Mouse (Mus musculus) kidney, adult 9 months (tissue): ENCODE data around the gene Pemt.

Experiments
- DNase-seq: peaks from one replicate; pipeline ENCODE4 v3.0.0; 2022

The Pemt gene

DNA sequence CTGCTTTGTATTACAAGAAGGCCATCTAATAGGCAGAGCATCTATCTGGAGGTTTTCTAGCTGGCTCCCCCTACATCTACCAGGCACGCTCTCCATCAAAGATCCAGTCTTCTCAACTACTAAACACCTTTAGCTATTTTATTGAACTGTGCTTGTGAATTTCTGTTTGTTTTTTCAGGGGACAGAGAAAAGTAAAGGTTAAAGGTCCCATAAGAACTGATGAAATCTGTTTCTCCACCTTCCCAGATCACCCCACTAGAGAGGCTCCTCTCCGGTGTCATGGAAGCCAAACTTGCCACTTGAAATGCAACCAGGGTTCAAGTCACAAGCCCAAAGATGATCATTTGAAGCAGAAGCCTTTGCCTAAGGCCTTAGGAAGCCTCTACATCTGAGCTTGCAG, 2.6 kb upstream of the Pemt start:
- DNase-seq: no peak

DNA sequence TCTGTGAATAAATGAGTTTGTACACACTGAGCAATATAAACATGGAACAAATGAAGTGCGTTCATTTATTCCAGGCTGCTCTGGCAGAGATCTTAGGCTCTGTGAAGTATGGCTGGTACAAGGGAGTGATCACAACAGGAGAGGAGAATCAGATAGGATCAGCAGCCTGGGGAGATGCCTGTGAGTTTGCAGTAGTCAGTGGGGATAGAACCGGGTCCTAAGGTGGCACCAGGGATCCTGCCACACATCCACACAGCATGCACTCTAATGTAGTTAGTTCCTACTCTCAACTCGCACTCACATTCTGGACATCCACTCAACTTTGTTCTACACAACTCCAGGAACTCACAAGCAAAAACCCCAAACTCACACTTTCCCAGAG, 622 bp downstream of the Pemt start:
- no peak for DNase-seq

DNA sequence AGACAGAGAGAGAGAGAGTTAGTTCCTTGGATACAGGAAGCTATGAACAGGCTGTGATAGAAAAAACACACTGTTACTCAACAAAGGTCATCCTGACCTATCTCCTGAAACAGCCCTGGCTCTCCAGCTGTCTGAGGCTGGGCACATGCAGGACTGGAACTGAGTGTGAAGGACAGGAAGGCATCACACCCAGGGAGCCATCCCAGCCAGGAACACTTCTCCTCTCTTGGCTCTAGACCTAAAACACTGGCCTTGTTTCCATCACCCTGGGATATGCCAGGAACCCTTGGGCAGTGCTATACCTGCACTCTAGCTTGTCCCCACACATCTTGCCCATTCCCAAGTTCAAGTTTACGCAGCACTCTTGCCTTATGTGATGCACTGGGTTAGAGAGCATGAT, 1.5 kb downstream of the Pemt start:
- no peak for DNase-seq

DNA sequence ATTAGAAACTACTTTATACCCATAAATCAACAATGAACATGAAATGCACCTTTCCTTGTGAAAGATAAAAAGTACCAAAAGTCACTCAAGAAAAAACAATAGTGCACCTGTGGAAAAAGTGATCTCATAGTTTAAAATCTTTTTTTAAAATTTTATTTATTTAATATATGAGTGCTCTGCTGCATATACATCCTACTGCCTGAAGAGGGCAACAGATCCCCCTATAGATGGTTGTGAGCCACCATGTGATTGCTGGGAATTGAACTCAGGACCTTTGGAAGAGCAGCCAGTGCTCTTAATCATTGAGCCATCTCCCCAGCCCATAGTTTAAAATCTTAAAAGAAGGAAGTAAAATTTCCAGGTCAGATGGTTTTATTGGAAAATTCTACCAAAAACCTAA, 4.0 kb downstream of the Pemt start:
- no peak for DNase-seq

DNA sequence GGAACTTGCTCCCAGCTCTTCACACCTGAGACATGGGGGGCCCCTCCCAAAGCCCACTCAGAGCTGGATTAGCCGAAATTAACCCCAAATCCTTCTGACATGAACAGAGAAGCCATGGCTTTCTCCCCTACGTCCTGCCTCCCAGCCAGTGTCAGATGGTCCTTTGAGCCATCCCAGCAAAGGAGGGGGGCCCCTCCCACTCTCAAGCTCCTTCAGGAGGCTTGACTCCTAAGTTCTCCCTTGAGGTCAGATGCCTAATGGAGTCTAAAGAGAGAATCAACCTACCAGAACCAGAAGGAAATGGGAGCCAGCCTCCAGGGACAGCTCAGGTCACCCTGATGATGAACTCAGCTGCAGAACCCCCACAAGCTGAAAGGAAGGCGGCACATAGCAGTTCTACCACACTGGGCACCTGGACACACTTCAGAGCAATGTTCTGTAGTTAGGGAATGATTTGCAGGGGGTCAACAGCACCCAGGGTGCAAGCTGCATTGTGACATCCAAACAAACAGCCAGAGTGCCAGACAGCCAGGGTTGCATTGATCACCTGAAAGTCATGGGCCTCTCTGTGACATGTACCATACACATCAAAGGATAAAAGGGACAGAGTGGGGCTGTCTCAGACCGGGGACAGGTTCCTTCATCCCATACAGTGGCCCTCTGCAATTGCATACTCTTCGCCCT, 9.6 kb downstream of the Pemt start:
- no peak for DNase-seq

DNA sequence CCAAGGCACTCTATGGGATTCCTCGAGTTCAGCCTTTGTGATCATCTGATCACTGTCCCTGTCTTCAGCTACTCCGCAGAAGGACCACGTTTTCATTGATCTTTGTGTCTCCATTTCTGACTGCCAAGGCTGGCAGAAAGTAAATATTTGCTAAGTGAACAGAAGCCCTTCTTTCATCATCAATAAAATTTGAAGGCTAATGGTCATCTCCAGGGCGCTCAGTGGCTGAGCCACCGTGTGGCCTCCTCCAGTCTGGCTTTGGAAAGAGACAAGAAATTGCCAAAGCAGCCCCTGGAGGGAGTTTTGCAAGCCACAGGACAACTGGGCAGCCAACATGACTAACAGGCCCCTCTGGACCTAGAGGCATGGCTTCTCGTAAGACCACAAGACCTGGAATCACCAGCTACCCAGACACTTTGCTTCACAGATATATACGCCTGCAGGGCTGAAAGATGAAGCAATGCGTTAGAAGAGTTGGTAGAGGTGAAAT, 11.3 kb downstream of the Pemt start:
- no peak for DNase-seq

DNA sequence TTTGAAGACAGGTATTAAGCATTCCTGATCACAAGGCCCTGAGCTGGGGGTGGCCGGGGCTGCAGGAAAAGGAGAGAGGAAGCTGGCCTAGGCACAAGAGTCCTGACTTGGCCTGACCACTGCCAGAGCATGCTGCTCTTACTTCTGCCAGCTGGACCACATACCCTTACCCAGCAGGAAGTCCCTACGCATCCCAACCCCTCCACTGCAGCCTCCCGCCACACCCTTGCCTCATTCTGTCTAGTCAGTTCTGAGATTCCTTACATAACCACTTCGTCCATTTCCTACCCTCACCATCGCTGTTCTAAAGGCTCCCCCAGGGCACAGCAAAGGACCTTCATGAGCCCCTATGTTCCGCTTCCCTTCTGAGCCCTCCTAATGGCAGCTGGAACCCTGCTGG, 12.0 kb downstream of the Pemt start:
- DNase-seq: no peak

DNA sequence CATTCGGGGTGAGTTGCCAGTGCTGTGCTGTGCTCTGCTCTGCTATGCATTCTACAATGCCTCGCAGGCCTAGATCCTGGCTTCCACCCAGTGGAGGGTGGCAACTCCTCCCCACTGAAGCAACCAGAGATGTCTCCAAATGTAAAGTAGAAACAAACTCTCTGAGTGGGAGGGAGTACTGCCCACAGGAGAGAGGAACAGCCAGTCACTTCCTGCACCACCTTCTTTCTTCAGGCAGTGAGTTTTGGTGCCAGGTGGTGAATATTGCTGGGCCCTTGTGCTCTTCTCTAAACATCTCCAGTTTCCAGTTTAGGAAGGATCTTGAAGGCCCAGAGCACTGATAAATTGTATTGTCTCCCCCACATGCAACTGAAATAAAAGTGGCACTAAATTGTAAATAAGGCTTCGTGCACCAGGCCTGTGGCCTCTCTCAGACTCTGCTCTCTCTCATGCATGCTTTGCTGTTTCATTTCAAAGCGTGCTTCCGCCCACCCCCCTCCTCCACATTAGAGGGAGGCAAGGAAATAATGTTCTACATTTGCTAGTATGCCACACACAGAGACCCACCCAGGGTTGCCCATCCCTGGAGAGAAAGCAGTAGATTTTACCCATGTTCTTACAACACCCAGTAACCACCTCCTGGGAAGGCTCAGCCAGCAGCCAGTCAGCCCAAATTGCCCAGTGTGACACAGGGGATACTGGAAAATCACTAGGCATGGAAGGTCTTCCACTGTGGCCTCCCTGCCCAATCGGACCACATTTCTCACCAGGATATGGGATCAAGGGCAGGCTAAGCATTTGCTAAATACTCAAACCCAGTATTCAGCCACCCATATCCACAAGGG, 13.5 kb downstream of the Pemt start:
- DNase-seq: no peak

DNA sequence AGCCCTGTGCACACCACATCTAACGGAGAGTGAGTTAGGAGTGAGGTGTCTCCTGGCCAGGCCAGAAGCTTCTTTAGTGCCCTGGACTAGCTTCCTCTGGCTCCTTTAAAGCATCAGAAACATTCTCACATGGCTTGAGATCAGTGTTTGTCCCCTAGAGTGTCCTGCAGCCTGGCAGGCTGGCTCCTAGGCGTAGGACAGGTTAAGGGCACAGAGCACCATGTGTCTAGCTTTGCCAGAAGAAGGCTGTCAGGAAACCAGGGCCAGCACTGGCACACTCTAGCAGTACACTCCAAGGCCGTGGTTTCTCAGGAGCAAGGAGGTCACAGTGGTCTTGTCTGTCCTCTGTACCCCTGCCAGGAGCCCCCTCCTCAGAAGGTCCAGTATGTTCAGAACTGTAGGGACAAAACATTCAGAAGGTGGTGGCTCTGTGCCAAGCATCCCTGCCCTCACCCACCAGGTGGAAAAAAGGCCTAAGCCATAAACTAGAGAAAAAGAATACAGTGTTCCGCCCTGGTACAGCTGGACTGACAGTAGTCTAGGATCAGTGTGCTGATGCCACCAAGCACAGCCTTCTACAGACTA, 15.4 kb downstream of the Pemt start:
- DNase-seq: no peak

DNA sequence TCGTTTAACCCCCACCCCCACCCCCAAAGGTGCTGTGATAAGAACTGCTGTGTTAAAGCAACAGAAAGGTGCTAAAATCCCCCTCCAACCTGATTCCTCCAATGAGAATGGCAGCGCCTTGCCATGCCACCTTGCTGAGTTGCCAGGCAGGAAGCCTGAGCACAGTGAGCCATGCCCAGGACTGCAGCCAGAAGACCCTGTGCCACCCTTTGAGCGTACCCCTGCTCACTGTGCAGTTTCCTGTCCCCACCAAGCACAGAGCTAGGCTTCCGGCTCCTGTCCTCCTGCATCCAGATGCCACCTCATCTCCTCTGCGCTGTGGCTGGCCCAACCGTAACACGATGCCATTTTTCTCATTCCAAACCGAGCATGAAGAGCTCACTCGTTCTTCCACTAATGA, 16.3 kb downstream of the Pemt start:
- no peak for DNase-seq

DNA sequence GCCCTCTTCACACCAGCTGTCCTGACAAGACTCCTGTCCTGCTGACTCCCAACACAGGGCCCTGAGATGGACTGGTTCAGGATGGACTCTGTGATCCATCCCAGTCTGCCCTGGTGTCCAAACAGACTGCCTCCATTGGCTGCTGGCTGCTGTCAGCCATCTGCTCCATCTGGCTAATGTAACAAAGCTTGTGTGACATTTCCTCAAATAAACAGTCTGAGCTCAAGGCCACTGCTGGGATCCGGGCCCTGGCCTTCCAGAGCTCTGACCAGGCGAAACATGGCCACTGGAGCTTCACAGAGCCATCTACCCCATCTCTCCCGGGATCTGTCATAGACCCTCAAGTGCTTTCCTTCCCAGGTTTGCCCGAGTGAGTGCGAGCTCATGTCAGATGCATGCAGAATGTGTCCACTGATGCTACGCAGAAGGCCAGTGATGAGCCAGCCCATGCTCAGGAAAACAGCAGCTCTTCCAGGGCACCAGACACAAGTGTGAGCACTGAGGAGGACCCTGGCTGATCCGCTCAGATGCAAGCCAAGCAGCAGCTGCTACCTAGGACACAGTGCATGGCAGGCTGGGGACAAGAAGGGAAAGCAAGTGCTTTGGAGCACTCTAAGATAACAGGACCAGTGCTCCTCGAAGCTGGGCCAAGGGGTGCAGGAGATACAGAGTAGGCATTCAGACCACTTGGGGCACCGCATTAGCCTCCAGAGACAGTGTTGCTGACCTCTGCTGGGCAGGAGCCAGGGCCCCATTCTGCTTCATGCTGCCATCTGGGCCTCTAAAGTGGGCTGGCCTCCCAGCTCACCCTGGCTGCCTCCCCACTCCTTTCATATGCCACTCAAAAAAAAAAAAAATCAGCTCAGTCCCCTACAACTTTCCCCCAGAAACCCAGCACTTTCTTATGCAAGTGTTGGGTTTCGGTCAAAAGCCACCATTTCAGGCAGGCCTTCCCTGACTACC, 18.1 kb downstream of the Pemt start:
- DNase-seq: no peak

DNA sequence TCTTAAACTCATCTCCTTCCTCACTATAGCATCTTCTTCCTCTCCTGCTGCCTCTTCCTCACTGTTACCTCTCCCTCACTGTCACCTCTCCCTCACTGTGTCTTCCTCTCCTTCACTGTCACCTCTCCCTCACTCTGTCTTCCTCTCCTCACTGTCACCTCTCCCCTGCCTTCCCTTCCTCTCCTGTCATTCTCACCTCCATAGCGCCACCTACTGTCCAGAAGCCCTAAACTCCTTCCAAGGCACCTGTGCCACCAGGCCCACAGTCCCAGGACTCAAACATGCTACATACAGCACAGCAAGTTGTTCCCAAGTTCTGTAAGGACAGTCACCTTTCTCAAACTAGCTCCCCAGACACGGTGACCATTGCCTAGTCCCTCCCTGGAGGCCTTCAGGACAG, 19.0 kb downstream of the Pemt start:
- peak; percentile 82 for DNase-seq

DNA sequence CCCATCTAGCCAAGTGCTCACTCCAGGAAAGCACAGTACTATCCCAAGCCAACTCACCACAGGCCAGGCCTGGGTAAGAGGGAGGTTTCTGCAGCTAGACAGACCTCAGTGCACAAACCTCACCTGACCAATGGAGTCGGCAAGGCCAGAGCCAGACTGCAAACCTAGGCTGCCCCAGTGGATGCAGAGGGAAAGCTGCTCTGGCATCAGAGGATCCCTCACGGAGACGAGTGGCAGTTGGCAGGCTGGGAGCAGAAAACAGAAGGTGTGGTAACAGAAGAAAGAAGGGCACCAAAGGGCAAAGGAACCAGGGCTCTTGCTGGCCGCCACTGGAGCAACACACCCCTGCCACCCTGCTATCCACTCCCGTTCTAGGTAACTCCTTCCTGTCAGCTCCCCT, 20.1 kb downstream of the Pemt start:
- no peak for DNase-seq

DNA sequence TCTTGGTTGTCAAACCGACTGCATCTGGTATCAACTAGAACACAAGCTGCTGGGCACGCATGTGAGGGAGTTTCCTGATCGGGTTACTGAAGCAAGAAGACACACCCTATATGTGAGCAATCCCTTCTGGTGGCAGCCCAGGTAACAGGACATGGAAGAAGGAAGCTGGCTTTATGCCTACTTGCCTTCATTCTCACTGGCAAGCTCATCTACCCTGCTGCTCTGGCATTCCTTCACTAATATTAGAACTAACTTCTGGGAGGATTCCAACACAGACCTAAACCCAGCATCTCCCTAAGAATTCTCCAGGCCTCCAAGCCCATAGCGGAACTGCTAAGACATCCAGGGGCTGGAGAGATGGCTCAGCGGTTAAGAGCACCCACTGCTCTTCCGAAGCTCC, 25.1 kb downstream of the Pemt start:
- no peak for DNase-seq

DNA sequence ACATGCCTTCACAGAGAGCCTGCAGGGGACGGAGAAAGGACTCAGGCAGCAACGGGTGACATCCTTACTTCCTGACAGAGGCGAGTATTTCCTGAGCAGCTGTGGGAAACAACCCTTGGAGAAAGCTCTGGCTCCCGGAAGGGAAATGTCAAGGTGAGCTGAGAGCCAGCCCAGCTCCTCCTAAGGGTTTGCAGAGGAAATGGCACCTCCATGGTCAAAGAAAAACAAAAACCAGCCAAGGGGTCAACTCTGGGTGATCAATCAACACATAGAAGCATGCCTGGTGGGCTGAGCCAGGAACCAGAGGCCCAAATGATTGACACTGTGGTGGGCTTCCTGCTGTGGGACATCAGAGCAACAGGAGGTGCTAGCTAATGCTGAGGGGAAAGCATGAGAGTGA, 29.6 kb downstream of the Pemt start:
- DNase-seq: peak; percentile 35

DNA sequence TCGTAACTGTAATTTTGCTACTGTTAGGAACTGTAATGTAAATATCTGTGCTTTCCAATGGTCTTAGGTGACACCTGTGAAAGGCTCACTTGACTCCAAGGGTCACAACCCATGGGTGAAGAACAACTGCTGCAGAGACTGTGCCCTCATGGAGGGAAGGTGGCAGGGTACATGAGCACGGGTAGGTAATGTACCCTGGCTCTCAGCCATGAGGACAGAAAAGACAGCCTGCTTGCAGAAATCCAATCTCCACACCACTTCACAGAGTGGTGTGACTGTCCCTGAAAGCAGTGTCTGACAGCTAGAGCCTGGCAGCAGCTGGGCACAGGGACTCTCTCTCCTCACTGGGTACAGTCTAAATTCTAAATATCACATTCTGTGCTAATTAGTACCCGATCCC, 34.8 kb downstream of the Pemt start:
- no peak for DNase-seq

DNA sequence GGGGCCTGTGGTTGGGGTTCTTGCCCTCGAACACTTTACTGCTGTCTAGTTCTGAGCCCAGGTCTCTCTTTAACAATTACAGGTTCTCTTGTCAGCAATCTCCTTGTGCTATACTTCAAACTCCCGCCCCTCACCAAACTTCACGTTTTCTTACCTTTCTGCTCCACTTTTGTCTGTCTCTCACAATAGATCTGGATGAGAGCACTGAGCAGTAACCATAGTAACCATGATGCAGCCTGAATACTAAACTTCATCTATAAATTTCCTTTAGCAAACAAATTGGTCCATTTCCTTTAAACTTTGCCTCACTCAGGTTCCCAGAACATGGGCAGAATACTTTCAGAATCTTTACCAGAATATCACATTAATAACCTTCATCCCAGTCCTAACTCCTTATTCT, 36.8 kb downstream of the Pemt start:
- DNase-seq: no peak

DNA sequence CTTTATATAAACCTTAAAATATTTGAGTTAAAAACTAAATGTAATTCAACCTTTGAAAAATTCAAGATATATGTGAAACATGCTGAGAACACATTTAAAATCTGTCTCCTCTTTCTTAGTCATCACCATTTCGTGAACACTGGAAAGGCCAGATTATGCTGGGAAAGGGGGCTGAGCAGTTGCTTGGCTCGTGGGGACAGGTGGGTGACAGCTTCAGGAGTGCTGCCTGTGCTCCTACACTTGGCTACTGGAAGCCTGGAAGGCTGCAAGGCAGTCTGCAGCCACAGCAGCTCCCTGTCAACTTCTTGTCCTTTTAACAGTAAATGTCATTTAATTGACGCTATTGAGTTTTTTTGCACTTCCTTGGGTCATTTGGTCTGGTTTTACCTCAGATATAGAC, 40.4 kb downstream of the Pemt start:
- DNase-seq: no peak

DNA sequence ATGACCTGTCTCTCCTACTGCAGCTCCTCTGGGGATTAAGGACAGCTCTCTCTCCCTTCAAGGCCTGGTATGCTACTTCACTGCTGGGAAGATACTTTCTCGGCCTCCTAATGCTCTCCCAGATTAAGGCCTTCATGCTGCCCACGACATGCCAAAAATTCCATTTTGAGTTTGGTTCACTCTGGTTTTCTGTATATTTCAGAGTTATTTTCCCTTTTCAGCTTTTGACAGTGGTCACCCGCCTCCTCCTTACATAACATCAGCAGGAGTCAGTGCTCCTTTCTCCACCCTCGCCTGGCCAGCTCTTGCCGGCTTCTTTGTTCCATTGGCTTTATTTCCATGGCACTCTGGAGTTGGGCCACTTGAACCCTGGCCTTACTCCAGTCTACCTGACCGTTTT, 41.6 kb downstream of the Pemt start:
- DNase-seq: no peak

DNA sequence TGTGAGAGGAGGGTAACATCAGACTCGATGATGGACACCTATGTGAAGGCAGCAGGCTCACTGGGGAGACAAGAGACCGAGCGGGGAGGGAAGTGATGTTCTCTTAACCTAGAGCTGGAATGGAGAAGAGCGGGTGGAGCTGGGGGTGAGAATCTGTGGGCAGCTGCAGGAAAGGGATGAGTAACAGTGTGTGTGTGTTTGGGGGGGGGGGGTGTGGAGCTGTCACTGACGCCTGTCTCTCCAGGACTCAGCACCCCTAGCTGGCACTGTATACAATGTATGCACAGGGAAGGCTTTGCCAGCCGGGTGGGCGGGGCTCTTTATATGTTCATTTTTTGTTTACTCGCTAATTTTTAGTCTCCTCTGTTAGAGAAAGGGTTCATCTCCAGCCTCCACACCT, 42.5 kb downstream of the Pemt start:
- DNase-seq: no peak

DNA sequence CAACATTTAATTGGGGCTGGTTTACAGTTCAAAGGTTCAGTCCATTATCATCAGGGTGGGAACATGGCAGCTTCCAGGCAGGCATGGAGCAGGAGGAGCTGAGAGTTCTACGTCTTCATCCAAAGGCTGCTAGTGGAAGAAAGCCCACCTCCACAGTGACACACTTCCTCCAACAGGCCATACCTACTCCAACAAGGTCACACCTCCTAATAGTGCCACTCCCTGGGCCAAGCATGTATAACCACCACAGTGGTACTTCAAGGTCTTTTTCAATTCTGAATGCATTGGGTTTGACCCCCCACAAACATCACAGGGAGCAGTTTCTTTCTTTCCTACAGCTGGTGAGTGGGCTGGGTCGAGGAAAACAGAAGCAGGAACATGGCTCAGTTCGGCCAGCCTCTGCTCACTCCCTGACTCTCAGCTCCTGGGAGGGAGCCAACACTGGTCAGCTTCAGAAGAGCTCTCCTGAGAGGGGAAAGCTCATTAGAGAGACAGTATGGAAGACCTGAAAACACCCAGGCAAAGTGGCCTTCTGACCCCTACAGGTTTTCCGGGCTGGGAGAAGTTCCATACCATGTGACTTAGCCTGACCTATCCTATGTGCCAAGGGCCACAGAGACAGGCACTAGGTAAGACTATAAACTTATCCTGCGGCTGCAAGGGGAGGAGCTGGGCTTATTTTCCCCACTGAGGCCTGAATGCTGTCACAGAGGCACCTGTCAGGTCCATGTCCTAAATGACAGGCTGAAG, 44.9 kb downstream of the Pemt start:
- no peak for DNase-seq

DNA sequence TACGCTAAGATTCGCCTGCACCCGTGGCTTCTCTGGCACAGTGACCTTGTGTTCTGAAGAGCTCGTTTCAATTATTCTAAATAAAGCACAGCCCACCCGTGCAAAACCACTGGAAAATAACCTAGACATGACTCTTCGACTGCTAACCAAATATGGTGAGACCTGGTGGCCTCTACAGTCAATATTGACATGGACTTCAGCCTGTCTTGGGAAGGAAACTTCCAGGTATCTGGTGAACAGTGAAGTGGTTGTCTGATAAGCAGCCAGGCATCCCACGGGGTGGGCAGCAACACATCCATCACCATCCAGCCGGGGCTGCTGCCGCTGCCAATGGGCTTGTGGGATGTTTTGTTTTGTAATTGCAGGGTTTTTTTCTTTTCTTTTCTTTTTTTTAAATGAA, 52.0 kb downstream of the Pemt start:
- no peak for DNase-seq
